Comparison of ENCODE assay signal across 14 mouse cellular contexts in genomic region chr4:132592958-132593357, GRCm38 (mm10). TPM values are rescaled to one million over a fixed set of nuclear protein-coding genes. Genes with fewer than 3 reads are reported as not detected.
DNase-seq lines count a peak whose midpoint lies in the region; ATAC-seq lines count a peak whose summit lies in the region.
"Had no signal": no experiment of that assay in that cellular context is flagged by ENCODE, and none has a peak within 500 bp of the region (broad histone marks: within the 10 kb centered on the region; RNA-seq: fewer than 3 reads in every experiment).

No protein-coding gene starts in this region.

- no peak overlapping the region for H3K4me3 ChIP-seq in liver, embryonic 13.5 days (replicated peaks)
- H3K4me3 ChIP-seq: heart, adult 2 months; intestine, embryonic 15.5 days; neural tube, embryonic 13.5 days had no signal

- H3K36me3 ChIP-seq in liver, embryonic 13.5 days, result no peaks in the 10 kb centered on the region
- H3K36me3 ChIP-seq: intestine, embryonic 15.5 days; neural tube, embryonic 13.5 days had no signal

- intact Hi-C loops in heart, postnatal 36 days (cut with DNase I), result no loop called here

- WGBS in liver, embryonic 13.5 days (ENCODE audit: insufficient replicate concordance), result 31% methylated on average over 9 of the region's 9 CpGs

- H3K4me2 ChIP-seq in liver, embryonic 13.5 days, result no peak overlapping the region
- H3K4me2 ChIP-seq: intestine, embryonic 15.5 days; neural tube, embryonic 13.5 days had no signal

- ATAC-seq in liver, embryonic 13.5 days (ENCODE audit: low read depth), result no peak
- ATAC-seq in cerebellum, adult (ENCODE audit: insufficient number of reproducible peaks, low FRiP score, low TSS enrichment), result no peak
- ATAC-seq: activated CD4-positive, CD25-positive, alpha-beta regulatory T cell, adult 4 months; intestine, embryonic 15.5 days had no signal

- H3K9me3 ChIP-seq in liver, embryonic 13.5 days (replicated peaks), result no peaks in the 10 kb centered on the region
- H3K9me3 ChIP-seq: intestine, embryonic 15.5 days; neural tube, embryonic 13.5 days had no signal

- H3K27me3 ChIP-seq in liver, embryonic 13.5 days, result no peaks in the 10 kb centered on the region
- H3K27me3 ChIP-seq: intestine, embryonic 15.5 days; neural tube, embryonic 13.5 days had no signal

- no peak overlapping the region for H3K27ac ChIP-seq in liver, embryonic 13.5 days
- H3K27ac ChIP-seq: heart, adult 2 months; intestine, embryonic 15.5 days; neural tube, embryonic 13.5 days had no signal

- H3K4me1 ChIP-seq in liver, embryonic 13.5 days (replicated peaks), result peaks cover 17% of the 10 kb centered on the region
- H3K4me1 ChIP-seq: intestine, embryonic 15.5 days; neural tube, embryonic 13.5 days had no signal

- peak; percentile 96 for DNase-seq in heart, adult 11 months
- no peak for DNase-seq in heart, postnatal 36 days
- peak; percentile 83 to 89 for DNase-seq in B cell, adult 2 months
- DNase-seq in liver, embryonic 13.5 days, result peak; percentile 13
- DNase-seq in natural killer cell, adult 2 months (ENCODE audit: low spot score in 2 of 2), result peak; percentile 21 to 85
- DNase-seq in right cerebral cortex, adult 18-20 months, result no peak
- DNase-seq in embryo, embryonic 10 days (ENCODE audit: low spot score), result no peak
- DNase-seq: cerebellum, postnatal 10 days; right cerebral cortex, postnatal 4 days had no signal

- no peak overlapping the region for H3K9ac ChIP-seq in liver, embryonic 13.5 days
- H3K9ac ChIP-seq: intestine, embryonic 15.5 days; neural tube, embryonic 13.5 days had no signal

RNA-seq across cellular contexts. Expression of gene Ptafr, which starts 29.1 kb away (rescaled TPM):
- 1 to 10 TPM; 1.8 to 3.2 TPM for total RNA-seq in heart, postnatal 36 days (2021)
- 0.67 and 0.68 TPM in 2 replicates for polyA plus RNA-seq in liver, embryonic 13.5 days (2015; fragmentation: Nextera tagmentation; extraction: Ambion mirVana)

RNA-seq across cellular contexts. Expression of gene Eya3, which starts 45.8 kb away (rescaled TPM):
- total RNA-seq in heart, postnatal 36 days (2021), result 10 to 100 TPM; 28.2 to 35.0 TPM
- polyA plus RNA-seq in liver, embryonic 13.5 days (2015; fragmentation: Nextera tagmentation; extraction: Ambion mirVana), result 15.0 and 20.9 TPM in 2 replicates

RNA-seq across cellular contexts. Expression of gene Dnajc8, which starts 57.6 kb away (rescaled TPM):
- 10 to 100 TPM; 50.9 to 63.2 TPM for total RNA-seq in heart, postnatal 36 days (2021)
- polyA plus RNA-seq in liver, embryonic 13.5 days (2015; fragmentation: Nextera tagmentation; extraction: Ambion mirVana), result 125 and 148 TPM in 2 replicates

RNA-seq across cellular contexts. Expression of gene Atpif1, which starts 59.5 kb away (rescaled TPM):
- 100 to 1,000 TPM; 311 to 330 TPM for total RNA-seq in heart, postnatal 36 days (2021)
- polyA plus RNA-seq in liver, embryonic 13.5 days (2015; fragmentation: Nextera tagmentation; extraction: Ambion mirVana), result 1,559 and 1,572 TPM in 2 replicates

Comparison
In these comparisons a context has a peak if more than half of its experiments do, and no peak if none do; other contexts are left out.
1. DNase-seq: peak in heart, adult 11 months (single experiment), B cell, adult 2 months (2 of 2), liver, embryonic 13.5 days (single experiment) and natural killer cell, adult 2 months (2 of 2); none in heart, postnatal 36 days (0 of 2), right cerebral cortex, adult 18-20 months (single experiment) and embryo, embryonic 10 days (single experiment).